Mouse (Mus musculus): ENCODE measurements around the gene Frk. TPM values are rescaled to one million over a fixed set of nuclear protein-coding genes. Genes with fewer than 3 reads are reported as not detected.

The Frk gene
- not detected for total RNA-seq (2023)

GRCm38 (mm10) chr10:34483297-34484013 is at the start of gene Frk:
Frk (plus strand) TSS chr10:34483399.

Other genes with a start within 250 kb of the Frk start
- 105 TPM for gene Tspyl1, start 201.2 kb upstream of the Frk start, total RNA-seq (2023)
- gene Tspyl4, start 186.0 kb upstream of the Frk start, total RNA-seq (2023) = 14.9 TPM
- gene Col10a1, start 93.4 kb upstream of the Frk start, total RNA-seq (2023) = not detected
- gene Nt5dc1, start 64.8 kb upstream of the Frk start, total RNA-seq (2023) = 55.2 TPM

All from CD8-positive naive resting alpha-beta T cell, adult 57 days (primary cell).